Mouse (Mus musculus) thymus, adult 2 months (tissue): ENCODE results near the gene Gm5426.

ENCODE experiments used
- CTCF ChIP-seq: fragments of 200-500 bp; IDR thresholded peaks from 2 replicates; pipeline ENCODE4 v1.5.1; 2012; ENCODE audit warnings: mild to moderate bottlenecking, control low read depth, low read length, moderate library complexity, borderline replicate concordance; ENCODE audit not compliant: control insufficient read depth, poor library complexity, insufficient read depth; ENCODE audit errors: extremely low read depth
- POLR2A ChIP-seq: fragments of 200-500 bp; IDR thresholded peaks from 2 replicates; pipeline ENCODE4 v1.6.1; 2012; ENCODE audit warnings: mild to moderate bottlenecking, low read length, control low read depth, moderate library complexity; ENCODE audit not compliant: control insufficient read depth, poor library complexity, insufficient read depth; ENCODE audit errors: extremely low read depth

GRCm38 (mm10) chr10:96162975-96163706 lies 26.7 kb downstream of the Gm5426 start:
- TF ChIP-seq CTCF (no peak), POLR2A (no peak)
